Mouse (Mus musculus): Measurements from ENCODE around the gene Wscd1. TPM values are rescaled to one million over a fixed set of nuclear protein-coding genes. Genes with fewer than 3 reads are reported as not detected.

Gene Wscd1
- polyA plus RNA-seq, 1 experiment = 106 TPM

DNA sequence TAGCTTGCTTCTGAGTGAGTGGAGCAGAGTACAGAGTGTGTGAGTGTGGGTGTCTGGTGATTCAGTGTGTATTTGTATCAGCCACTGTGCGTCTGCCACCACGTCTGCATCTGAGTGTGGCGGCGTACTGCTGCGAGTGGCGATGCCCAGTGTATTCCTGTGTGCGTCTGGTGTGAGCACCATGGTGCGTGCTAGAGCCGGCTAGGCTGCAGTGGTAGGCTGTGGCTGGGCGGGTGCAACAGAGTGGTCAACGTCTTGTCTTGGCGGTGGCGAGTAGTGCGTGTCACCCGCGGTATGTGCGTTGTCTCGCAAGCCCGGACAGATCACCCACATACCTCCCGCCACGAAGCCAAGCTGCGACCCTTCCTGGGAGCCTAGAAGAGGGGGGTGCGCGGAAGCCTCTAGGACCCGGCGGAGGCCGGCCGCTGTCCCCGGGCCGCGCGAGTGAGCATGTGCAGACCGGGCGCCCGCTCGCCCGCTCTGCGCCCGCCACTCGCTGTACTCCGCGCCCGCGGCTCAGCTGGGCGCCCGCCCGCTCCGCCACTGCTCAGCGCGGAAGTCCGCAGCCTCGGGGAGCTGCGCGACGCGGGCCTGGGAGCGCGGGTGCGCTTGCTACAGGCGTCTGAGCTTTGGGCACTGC, 934 bp downstream of the Wscd1 start:
- Histone ChIP-seq H3K27ac (ENCODE audit: insufficient read depth, low read length) (peak overlapping the region; percentile 78), H3K4me3 (replicated peaks; ENCODE audit: insufficient read depth, low read depth, low read length) (peak overlapping the region; percentile 54), H3K4me1 (ENCODE audit: control insufficient read depth, insufficient read depth, low read length) (peaks cover 26% of the 10 kb centered on the region), H3K27me3 (ENCODE audit: control insufficient read depth, insufficient read depth, low read length) (no peaks in the 10 kb centered on the region)
- DNase-seq = peak; percentile 83 to 86
- TF ChIP-seq POLR2A (IDR thresholded peaks at IDR 0.05; ENCODE audit: borderline replicate concordance, insufficient read depth, low read length) (peak; percentile 49; the same call in 1 of the 2 replicates), CTCF (IDR thresholded peaks at IDR 0.05; ENCODE audit: borderline replicate concordance, insufficient read depth, low read depth, low read length) (no peak)
- WGBS = under 1% methylated on average over 56 of the region's 60 CpGs

DNA sequence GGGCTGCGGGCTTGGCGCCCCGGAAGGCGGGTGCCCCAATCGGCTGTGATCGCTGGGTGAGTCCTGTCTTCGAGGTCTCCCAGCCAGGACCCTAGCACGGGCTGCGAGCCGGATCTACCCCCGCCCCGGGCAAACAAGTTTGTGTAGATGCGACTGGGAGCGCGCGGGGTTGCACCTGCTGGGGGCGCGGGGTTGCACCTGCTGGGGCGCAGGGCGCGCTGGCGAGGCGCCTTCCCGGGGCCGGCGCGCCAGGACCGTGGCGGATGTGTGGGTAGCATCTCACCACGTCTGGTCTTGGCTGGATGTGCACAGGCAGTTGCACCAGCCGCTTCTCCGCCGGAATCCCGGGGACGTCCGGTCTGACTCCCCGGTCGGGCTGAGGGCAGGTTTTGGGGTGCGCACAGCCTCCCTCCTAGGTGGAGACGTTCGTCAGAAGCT, 1.5 kb downstream of the Wscd1 start:
- under 1% methylated on average over 41 of the region's 41 CpGs for WGBS
- DNase-seq = peak in 1 of 2 experiments; percentile 56

GRCm38 (mm10) chr11:71751689-71752088, 2.0 kb downstream of the Wscd1 start:
- H3K4me1 ChIP-seq (ENCODE audit: control insufficient read depth, insufficient read depth, low read length) = peaks cover 33% of the 10 kb centered on the region
- peak overlapping the region; percentile 54 for H3K4me3 ChIP-seq (replicated peaks; ENCODE audit: insufficient read depth, low read depth, low read length)
- 4% methylated on average over 12 of the region's 12 CpGs for WGBS

More for the DNA sequence above, 1.5 kb downstream of the Wscd1 start:
- H3K27me3 ChIP-seq (ENCODE audit: control insufficient read depth, insufficient read depth, low read length) = no peaks in the 10 kb centered on the region
- H3K27ac ChIP-seq (ENCODE audit: insufficient read depth, low read length) = peak overlapping the region; percentile 78
- H3K4me3 ChIP-seq (replicated peaks; ENCODE audit: insufficient read depth, low read depth, low read length) = peak overlapping the region; percentile 54
- TF ChIP-seq POLR2A (IDR thresholded peaks at IDR 0.05; ENCODE audit: borderline replicate concordance, insufficient read depth, low read length) = no peak
- no peak for TF ChIP-seq CTCF (IDR thresholded peaks at IDR 0.05; ENCODE audit: borderline replicate concordance, insufficient read depth, low read depth, low read length)
- H3K4me1 ChIP-seq (ENCODE audit: control insufficient read depth, insufficient read depth, low read length) = peaks cover 28% of the 10 kb centered on the region

DNA sequence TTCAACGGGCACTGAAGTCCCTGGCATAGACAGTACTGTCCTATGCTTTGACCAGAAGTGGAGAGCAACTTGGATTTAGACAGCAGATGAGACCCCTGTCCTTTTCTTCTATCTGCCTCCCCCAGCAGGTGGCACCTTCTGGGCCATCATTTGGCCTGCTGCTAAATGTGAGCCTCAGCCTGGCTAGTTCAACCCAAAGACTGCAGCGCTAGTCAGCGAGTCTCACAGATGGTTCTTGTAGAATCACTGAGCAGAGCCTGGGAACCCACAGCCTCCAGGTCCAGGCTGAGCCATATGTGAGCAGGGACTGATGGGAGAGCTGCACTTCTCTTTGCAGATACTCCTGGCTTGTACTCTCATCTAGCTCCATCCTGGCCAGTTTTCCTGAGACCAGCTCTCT, 2.9 kb downstream of the Wscd1 start:
- H3K27ac ChIP-seq (ENCODE audit: insufficient read depth, low read length) = peak overlapping the region; percentile 78; the same call in 1 of the 2 replicates
- peak overlapping the region; percentile 54 for H3K4me3 ChIP-seq (replicated peaks; ENCODE audit: insufficient read depth, low read depth, low read length)
- no peak for TF ChIP-seq POLR2A (IDR thresholded peaks at IDR 0.05; ENCODE audit: borderline replicate concordance, insufficient read depth, low read length)
- peak; percentile 22; the same call in 1 of the 2 replicates for TF ChIP-seq CTCF (IDR thresholded peaks at IDR 0.05; ENCODE audit: borderline replicate concordance, insufficient read depth, low read depth, low read length)
- H3K27me3 ChIP-seq (ENCODE audit: control insufficient read depth, insufficient read depth, low read length) = no peaks in the 10 kb centered on the region
- DNase-seq = peak; percentile 62 to 71
- WGBS = 16% methylated on average over 3 of the region's 3 CpGs
- peaks cover 40% of the 10 kb centered on the region for H3K4me1 ChIP-seq (ENCODE audit: control insufficient read depth, insufficient read depth, low read length)

More at GRCm38 (mm10) chr11:71751689-71752088, 2.0 kb downstream of the Wscd1 start:
- Histone ChIP-seq H3K27me3 (ENCODE audit: control insufficient read depth, insufficient read depth, low read length) (no peaks in the 10 kb centered on the region), H3K27ac (ENCODE audit: insufficient read depth, low read length) (peak overlapping the region; percentile 78)
- TF ChIP-seq CTCF (IDR thresholded peaks at IDR 0.05; ENCODE audit: borderline replicate concordance, insufficient read depth, low read depth, low read length) (no peak), POLR2A (IDR thresholded peaks at IDR 0.05; ENCODE audit: borderline replicate concordance, insufficient read depth, low read length) (no peak)
- peak in 1 of 2 experiments; percentile 56 for DNase-seq

- Histone ChIP-seq H3K4me3 (replicated peaks; ENCODE audit: insufficient read depth, low read depth, low read length) (no peak overlapping the region), H3K27me3 (ENCODE audit: control insufficient read depth, insufficient read depth, low read length) (no peaks in the 10 kb centered on the region), H3K4me1 (ENCODE audit: control insufficient read depth, insufficient read depth, low read length) (peaks cover 52% of the 10 kb centered on the region), H3K27ac (ENCODE audit: insufficient read depth, low read length) (peak overlapping the region; percentile 20)
- no peak for TF ChIP-seq POLR2A (IDR thresholded peaks at IDR 0.05; ENCODE audit: borderline replicate concordance, insufficient read depth, low read length)
- no peak for TF ChIP-seq CTCF (IDR thresholded peaks at IDR 0.05; ENCODE audit: borderline replicate concordance, insufficient read depth, low read depth, low read length)
- WGBS = 4% methylated on average over 2 of the region's 2 CpGs
- DNase-seq = peak in 1 of 2 experiments; percentile 60
Measured at GRCm38 (mm10) chr11:71755115-71755514, 5.4 kb downstream of the Wscd1 start.

- H3K27me3 ChIP-seq (ENCODE audit: control insufficient read depth, insufficient read depth, low read length) = no peaks in the 10 kb centered on the region
- DNase-seq = peak; percentile 44 to 57
- TF ChIP-seq CTCF (IDR thresholded peaks at IDR 0.05; ENCODE audit: borderline replicate concordance, insufficient read depth, low read depth, low read length) = no peak
- TF ChIP-seq POLR2A (IDR thresholded peaks at IDR 0.05; ENCODE audit: borderline replicate concordance, insufficient read depth, low read length) = no peak
- H3K4me3 ChIP-seq (replicated peaks; ENCODE audit: insufficient read depth, low read depth, low read length) = no peak overlapping the region
- H3K4me1 ChIP-seq (ENCODE audit: control insufficient read depth, insufficient read depth, low read length) = peaks cover 52% of the 10 kb centered on the region
- H3K27ac ChIP-seq (ENCODE audit: insufficient read depth, low read length) = peak overlapping the region; percentile 49; the same call in 1 of the 2 replicates
- 13% methylated on average over 3 of the region's 3 CpGs for WGBS
Measured at GRCm38 (mm10) chr11:71756325-71756724, 6.6 kb downstream of the Wscd1 start.

DNA sequence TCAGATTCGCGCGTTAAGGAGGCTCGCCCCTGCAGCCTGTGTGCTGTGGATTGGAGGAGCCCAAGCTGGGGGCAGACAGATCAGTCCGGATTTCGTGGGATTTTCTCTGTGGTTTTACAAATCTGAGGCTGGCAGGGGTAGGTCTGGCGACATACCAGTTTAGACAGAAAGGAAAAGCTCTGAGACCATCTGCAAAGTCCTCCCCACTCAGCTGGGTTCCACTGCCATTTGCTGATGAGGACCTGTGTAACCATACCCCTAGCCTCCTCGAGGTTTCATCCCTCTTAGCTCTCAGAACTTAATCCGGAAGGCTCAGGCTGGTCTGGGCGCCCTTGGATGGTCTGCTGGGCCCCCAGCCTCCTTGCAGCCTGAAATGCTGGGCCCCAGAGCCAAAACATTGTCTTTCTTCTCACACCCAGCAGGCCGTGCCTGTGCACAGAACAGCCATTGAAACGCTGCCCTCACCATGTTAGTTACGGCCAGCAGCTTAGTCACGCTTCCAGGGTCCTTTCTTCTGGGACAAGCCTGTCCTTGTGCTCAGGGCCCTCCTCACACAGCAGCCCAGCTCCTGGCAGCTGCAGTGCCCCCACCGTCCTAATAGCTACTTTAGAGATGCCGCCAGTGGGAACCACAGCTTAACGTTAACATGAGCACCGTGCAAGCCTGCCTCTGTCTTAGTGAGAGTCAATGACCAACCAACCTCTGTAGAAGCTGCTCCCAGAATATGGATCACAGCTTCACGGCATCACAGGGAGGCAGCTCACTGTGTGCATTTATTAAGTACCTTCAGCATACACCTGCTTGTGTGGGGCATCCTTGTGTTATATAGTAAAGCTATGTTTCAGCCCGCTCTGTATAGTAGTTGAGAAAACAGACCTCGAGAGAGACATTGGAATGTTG, 8.7 kb downstream of the Wscd1 start:
- H3K4me1 ChIP-seq (ENCODE audit: control insufficient read depth, insufficient read depth, low read length) = peaks cover 41% of the 10 kb centered on the region
- TF ChIP-seq CTCF (IDR thresholded peaks at IDR 0.05; ENCODE audit: borderline replicate concordance, insufficient read depth, low read depth, low read length) (no peak), POLR2A (IDR thresholded peaks at IDR 0.05; ENCODE audit: borderline replicate concordance, insufficient read depth, low read length) (no peak)
- DNase-seq = peak; percentile 55 to 69
- H3K27ac ChIP-seq (ENCODE audit: insufficient read depth, low read length) = peak overlapping the region; percentile 84
- WGBS = 52% methylated on average over 21 of the region's 21 CpGs
- H3K4me3 ChIP-seq (replicated peaks; ENCODE audit: insufficient read depth, low read depth, low read length) = no peak overlapping the region
- no peaks in the 10 kb centered on the region for H3K27me3 ChIP-seq (ENCODE audit: control insufficient read depth, insufficient read depth, low read length)
